Mouse (Mus musculus) bone marrow macrophage, adult 2 months (primary cell): ENCODE results near the gene Ispd. TPM values are rescaled to one million over a fixed set of nuclear protein-coding genes. Genes with fewer than 3 reads are reported as not detected.

Source experiments
- H3K27ac ChIP-seq: 2 replicates; pipeline ENCODE4 v1.5.1; 2012; ENCODE audit warnings: low read depth, low read length; ENCODE audit not compliant: insufficient read depth
- H3K4me1 ChIP-seq: 2 replicates; pipeline ENCODE4 v1.6.1; 2012; ENCODE audit warnings: low read length; ENCODE audit not compliant: control insufficient read depth, insufficient read depth
- H3K4me3 ChIP-seq: 2 replicates; pipeline ENCODE4 v1.5.1; 2012; ENCODE audit warnings: mild to moderate bottlenecking, low read length, moderate library complexity; ENCODE audit not compliant: insufficient read depth
- CTCF ChIP-seq: IDR thresholded peaks from 2 replicates; pipeline ENCODE4 v1.5.1; 2012; ENCODE audit warnings: low read depth, mild to moderate bottlenecking, low read length, moderate library complexity
- POLR2A ChIP-seq: IDR thresholded peaks from 2 replicates; pipeline ENCODE4 v1.6.1; 2012; ENCODE audit warnings: mild to moderate bottlenecking, low read depth, low read length, borderline replicate concordance
- polyA plus RNA-seq: library from polyadenylated mRNA; stranded (reverse); fragments of >200 nt; gene quantifications from 2 replicates; pipeline ENCODE4 v1.2.4, GENCODE M21; 2012; ENCODE audit not compliant: missing spikeins, insufficient read depth, insufficient read length

The Ispd gene
- polyA plus RNA-seq, 1 experiment: 1.4 TPM

DNA sequence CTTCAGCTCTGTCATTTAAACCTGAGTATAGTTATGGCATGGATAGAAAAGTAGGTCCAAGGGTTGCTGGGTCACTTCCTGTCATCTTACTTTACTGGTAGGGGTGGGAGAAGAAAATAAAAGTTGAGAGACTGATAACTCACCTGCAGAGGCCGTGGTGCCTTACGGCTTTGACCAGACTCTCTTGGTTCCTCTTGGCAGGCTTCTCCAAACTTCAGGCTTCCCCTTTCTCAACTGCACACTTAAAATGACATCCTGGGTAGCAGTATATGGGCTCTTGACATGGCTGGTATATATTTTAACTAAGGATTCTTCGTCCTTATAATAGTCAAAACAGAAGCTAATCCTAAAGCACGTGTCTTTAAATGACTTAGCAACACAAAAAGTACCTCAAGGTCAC lies 266.3 kb downstream of the Ispd start:
- no peak overlapping the region for H3K4me3 ChIP-seq
- no peaks in the 10 kb centered on the region for H3K4me1 ChIP-seq
- H3K27ac ChIP-seq: no peak overlapping the region
- TF ChIP-seq CTCF: no peak
- no peak for TF ChIP-seq POLR2A

DNA sequence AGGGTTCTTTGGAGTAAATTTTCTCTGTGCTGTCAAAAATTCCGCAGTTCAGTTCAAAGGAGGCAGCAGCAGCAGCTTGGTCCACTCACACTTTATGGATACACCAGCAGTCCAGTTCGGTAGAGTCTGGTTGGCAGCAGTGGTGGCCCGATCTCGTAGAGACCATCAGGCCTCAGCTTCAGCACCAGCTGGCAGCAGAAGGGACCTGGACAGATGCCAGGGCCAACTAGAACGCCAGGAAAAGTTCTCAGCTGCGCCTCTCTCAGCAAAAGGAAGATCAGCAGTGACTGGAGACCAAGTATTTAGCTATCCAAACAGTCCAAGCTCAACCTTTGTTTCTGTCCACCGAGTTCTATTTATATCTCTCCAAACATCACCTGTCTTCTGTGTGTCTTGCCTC lies 281.2 kb downstream of the Ispd start:
- Histone ChIP-seq H3K4me3 (no peak overlapping the region), H3K27ac (no peak overlapping the region), H3K4me1 (no peaks in the 10 kb centered on the region)
- TF ChIP-seq POLR2A (no peak), CTCF (no peak)

DNA sequence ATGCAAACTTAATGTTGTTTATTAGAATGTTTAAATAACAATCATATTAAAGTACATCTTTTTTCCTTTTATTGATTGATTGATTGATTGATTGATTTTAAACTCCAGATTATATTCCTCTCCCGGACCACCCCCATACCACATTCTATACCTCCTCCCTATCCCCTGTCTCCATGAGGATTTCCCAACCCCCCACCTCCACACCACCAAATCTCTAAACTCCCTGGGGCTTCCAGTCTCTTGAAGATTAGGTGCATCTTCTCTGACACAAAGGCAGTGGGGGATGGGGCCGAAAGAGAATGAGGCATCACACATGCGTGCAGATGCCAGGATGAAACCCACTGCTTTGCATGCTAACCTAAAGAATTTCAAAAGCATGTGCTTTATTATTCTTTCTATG lies 283.5 kb downstream of the Ispd start:
- H3K4me3 ChIP-seq: no peak overlapping the region
- no peak overlapping the region for H3K27ac ChIP-seq
- no peaks in the 10 kb centered on the region for H3K4me1 ChIP-seq
- TF ChIP-seq CTCF: no peak
- no peak for TF ChIP-seq POLR2A

DNA sequence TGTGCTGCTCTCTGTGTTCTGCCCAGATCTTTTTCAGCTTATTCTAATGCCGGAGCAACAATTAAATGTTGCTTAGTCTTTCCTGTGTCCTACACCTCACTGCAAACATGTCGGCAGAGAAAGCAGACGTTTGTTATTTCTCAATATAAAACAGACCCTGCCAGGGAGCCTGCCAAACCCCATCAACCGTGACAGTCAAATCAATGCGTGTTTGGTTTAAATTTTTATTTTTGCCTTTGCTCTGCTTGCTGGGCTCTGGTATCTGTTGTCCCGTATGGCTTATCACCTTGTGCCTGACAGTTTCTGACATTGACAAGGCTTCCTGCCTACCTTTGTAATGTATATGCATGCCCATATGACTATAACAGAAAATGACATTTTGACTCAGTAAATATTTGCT lies 285.5 kb downstream of the Ispd start:
- no peaks in the 10 kb centered on the region for H3K4me1 ChIP-seq
- H3K4me3 ChIP-seq: no peak overlapping the region
- TF ChIP-seq CTCF (no peak), POLR2A (no peak)
- H3K27ac ChIP-seq: no peak overlapping the region

DNA sequence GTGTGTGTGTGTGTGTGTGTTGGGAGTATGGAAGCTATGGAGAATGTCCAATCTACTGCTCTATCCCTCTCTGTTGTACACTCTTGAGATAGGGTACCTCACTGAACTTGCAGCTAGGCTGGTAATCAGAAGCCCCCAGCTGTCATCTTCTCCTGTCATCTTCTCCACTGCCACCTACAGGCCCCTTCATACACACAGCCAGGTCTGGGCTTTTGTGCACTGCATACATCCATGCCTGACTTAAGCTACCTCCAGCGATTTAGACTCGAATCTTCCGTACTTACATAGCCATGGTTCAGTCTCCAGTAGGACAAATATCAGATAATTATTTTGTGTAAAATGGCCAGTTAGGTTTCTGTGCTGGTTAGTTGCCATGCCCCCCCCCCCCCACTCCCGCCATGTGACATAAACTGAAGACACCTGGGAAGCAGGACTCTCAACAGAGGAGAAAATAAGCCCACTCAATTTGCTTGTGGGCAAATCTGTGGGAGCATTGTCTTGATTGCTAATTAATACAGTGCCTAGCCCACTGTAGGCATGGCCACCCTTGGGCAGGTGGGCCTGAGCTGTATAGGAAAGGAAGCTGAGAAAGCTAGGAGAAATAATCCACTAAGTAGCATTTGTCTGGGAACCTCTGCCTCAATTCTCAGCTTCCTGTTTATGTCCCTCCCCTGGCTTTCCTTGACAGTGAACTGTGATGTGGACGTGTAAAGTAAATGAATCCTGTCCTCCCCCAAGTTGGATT lies 289.1 kb downstream of the Ispd start:
- Histone ChIP-seq H3K4me1 (no peaks in the 10 kb centered on the region), H3K27ac (no peak overlapping the region), H3K4me3 (no peak overlapping the region)
- no peak for TF ChIP-seq CTCF
- TF ChIP-seq POLR2A: no peak

DNA sequence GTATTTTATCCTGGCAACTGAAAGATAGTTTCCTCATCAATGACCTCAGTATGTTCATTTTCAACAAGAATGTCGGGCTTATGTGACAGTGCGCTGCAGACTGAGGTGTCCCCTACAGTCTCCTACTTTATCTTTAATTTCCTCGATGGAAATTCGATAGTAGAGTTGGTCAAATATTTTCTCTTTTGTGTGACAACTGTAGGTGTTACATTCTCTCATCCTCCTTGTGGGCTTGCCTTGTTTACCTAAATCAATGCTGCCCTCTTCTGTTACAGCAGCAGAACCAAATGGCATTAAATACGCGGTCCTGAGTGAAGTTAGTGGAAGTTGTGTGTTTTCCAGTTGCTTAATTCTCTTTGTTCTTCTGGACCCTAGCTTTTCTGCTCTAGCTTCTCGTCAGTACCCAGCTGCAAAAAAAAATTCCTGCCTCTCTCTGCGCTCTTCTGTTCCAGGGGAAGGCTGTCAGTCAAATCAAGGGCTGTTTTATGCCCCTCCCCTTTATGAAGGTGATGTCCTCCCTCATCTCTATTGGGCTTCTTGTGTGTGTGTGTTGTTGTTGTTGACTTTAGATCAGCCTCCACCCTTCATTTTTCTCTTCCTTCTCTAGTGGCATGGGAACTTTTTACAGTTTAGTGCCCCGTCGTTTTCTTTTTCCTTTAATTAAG lies 289.8 kb downstream of the Ispd start:
- no peak for TF ChIP-seq POLR2A
- TF ChIP-seq CTCF: no peak
- H3K4me1 ChIP-seq: no peaks in the 10 kb centered on the region
- H3K27ac ChIP-seq: no peak overlapping the region
- no peak overlapping the region for H3K4me3 ChIP-seq

DNA sequence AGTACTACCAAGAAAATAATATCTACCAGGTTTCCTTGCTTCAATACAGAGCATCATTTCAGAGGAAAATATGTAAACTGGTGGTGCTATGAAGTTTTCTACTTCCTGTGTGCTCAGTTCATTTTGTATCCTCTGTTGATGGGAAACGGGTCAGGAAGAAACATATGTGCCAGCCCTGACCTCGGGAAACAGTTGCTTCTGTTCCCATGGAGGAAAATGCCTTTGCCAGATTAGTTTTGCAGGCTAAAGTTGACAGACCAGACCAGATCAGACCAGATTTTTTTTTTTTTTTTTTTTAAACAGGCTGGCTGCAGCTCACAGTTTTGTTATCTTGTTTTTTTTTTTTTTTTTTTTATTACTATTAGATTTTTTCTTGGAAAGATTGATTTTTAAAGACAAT lies 293.2 kb downstream of the Ispd start:
- no peaks in the 10 kb centered on the region for H3K4me1 ChIP-seq
- no peak overlapping the region for H3K4me3 ChIP-seq
- no peak overlapping the region for H3K27ac ChIP-seq
- TF ChIP-seq POLR2A (no peak), CTCF (no peak)

DNA sequence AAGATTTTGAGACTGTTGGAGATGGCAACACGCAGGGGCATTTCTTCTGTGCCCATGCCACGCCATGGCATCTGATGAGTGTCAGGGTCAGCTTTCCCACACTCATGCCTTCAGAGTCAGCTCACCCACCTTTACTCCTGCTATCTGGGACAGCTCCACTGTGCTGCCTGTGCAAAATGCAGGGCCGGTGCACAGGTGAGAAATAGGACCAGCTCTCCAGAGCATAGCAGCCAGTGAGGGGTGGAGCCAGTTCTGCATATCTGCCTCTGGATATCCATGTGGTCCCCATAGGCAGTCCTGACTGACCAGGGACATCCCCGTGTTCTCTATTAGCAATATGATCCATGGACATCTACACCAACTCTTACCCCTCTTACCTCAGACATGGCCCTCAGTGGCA lies 297.0 kb downstream of the Ispd start:
- Histone ChIP-seq H3K4me1 (no peaks in the 10 kb centered on the region), H3K27ac (no peak overlapping the region), H3K4me3 (no peak overlapping the region)
- TF ChIP-seq POLR2A (no peak), CTCF (no peak)

DNA sequence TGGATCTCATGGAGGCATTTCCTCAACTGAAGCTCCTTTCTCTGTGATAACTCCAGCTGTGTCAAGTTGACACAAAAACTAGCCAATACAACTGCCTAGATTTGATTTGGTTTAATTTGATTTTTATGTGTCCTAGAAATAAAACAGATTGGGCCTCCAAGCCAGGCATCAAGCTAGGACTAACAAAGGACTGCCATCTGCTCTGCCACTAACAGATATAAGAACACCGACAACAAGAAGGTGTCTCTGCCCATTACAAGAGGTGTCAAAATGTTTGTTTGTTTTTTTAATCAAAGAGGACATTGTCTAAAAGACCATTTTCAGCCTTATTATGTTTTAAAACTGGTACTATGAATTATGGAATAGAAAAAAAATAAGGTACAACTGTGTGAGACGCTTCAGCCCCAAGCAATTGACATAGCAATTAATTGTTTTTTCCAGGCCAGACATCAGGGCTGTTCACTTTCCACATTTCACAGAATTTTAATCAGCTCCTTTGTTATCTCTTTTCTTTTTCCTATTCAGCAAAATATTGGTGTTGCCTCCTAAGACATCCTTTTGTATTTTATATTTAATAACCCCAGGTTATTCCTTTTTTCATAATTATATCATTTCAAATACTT lies 299.7 kb downstream of the Ispd start:
- H3K4me1 ChIP-seq: no peaks in the 10 kb centered on the region
- TF ChIP-seq CTCF (no peak), POLR2A (no peak)
- no peak overlapping the region for H3K4me3 ChIP-seq
- no peak overlapping the region for H3K27ac ChIP-seq

DNA sequence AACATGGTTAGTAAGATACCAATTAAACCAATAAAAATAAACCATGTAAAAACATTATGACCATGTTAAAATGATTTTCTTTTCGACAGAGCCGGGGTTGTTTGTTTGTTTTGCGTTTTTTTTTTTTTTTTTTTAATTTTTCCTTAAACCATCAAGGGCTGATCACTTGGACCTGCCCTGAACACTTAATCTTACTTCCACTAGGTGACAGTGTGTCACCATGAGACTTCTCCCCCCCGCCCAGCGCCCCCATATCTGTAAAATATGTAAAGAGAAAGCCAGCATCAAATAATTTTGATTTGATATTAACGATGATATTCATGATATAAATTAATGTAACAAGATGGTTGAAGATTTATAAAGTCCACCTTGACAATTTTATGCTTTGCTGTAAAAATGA lies 300.5 kb downstream of the Ispd start:
- TF ChIP-seq CTCF (no peak), POLR2A (no peak)
- Histone ChIP-seq H3K27ac (no peak overlapping the region), H3K4me3 (no peak overlapping the region), H3K4me1 (no peaks in the 10 kb centered on the region)
